Mouse (Mus musculus) forebrain, embryonic 12.5 days (tissue): ENCODE measurements at regions not wholly inside any gene's neighbourhood (a gene's known extent, or its start where the extent isn't known, plus 50 kb on each side); places are given as distances from the start of the nearest gene placed in this dataset.

Experiments
- ATAC-seq: fragments of 200-750 bp; cut with Nextera tagmentation; 2 replicates; pipeline ENCODE4 v1.8.0; 2017; ENCODE audit warnings: moderate TSS enrichment; ENCODE audit not compliant: low FRiP score
- H3K27ac ChIP-seq: fragments of 300-500 bp; sonication (generic); 2 replicates; pipeline ENCODE4 v1.5.1; 2016; ENCODE audit warnings: mild to moderate bottlenecking
- H3K27me3 ChIP-seq: fragments of 300-500 bp; sonication (generic); 2 replicates; pipeline ENCODE4 v1.6.1; 2016; ENCODE audit warnings: mild to moderate bottlenecking
- H3K36me3 ChIP-seq: fragments of 300-500 bp; sonication (generic); replicated peaks from 2 replicates; pipeline ENCODE4 v1.6.1; 2016; ENCODE audit warnings: mild to moderate bottlenecking
- H3K4me1 ChIP-seq: fragments of 300-500 bp; sonication (generic); 2 replicates; pipeline ENCODE4 v1.6.1; 2016
- H3K4me2 ChIP-seq: fragments of 300-500 bp; sonication (generic); 2 replicates; pipeline ENCODE4 v1.6.1; 2016; ENCODE audit warnings: mild to moderate bottlenecking, moderate library complexity
- H3K4me3 ChIP-seq: fragments of 300-500 bp; sonication (generic); replicated peaks from 2 replicates; pipeline ENCODE4 v1.5.1; 2016; ENCODE audit warnings: mild to moderate bottlenecking
- H3K9ac ChIP-seq: fragments of 300-500 bp; sonication (generic); 2 replicates; pipeline ENCODE4 v1.6.1; 2016; ENCODE audit warnings: mild to moderate bottlenecking
- H3K9me3 ChIP-seq: fragments of 300-500 bp; sonication (generic); 2 replicates; pipeline ENCODE4 v1.6.1; 2016
- WGBS: fragments of 180-500 bp; shearing (Covaris S2); methylation state at CpG from one replicate; pipeline ENCODE4 v1.1.7; 2016; 5-methylcytosine and 5-hydroxymethylcytosine counted together

DNA sequence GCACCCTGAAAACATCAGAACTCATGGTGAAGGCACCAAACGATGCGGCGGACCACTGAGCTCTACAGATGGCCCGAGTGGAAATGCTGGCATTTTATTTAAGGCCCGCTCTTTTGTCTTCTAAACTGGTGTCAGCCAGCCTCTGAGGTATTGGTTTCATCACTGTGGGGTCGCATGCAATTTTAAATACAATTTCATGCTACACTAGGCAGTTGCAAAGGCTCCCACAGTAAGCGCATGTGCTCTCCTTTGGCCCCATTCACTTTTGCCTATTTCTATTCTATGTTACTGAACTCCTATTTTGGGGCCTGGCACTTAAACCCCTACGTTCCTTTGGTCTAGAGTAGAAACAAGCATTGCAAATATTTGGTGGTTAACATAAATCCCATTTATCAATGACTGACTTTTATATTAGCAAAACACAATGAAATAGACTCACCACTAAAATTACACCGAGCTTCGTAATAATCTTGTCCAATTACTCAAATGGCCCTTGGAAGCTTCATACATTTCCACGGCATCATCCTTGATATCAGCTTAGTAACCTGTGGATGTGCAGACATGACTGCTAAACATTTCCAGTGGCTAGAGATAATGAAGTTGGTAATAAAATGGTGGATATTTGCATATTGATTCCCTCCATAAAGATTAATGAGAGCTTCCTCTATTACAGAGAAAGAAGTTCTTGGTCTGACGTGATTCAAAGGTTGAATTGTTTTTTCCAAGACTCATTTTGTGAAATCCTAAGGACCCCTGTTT, 81.1 kb upstream of the Plxnc1 start:
- Histone ChIP-seq H3K4me1 (no peaks in the 10 kb centered on the region), H3K4me3 (no peak overlapping the region), H3K9me3 (0 out of 2 replicates have a peak, but pooled peaks cover 2% of the 10 kb centered on the region), H3K27ac (no peak overlapping the region), H3K36me3 (no peaks in the 10 kb centered on the region), H3K9ac (no peak overlapping the region), H3K4me2 (no peak overlapping the region), H3K27me3 (no peaks in the 10 kb centered on the region)
- ATAC-seq: no peak
- WGBS: 80% methylated on average over 12 of the region's 12 CpGs

DNA sequence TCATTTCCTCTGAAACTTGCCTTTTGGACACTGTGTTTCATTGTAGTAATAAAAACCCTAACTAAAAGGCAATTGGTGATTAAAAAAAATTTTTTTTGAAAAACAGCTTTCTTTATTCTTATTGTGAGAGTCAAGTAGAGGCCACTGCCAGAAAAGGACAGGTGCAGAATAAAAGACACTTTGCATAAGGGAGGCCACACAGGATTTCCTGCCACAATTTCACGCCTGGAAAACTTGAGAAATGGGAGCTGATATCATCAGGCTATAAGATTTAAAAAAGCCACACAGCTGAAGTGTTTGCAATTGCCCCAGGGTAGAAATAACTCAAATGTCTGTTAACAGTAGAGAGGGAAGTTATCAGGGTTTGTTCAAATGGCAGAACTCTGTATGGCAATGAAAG, 76.6 kb upstream of the Plxnc1 start:
- no peak overlapping the region for H3K4me2 ChIP-seq
- H3K9ac ChIP-seq: no peak overlapping the region
- WGBS: 70% methylated on average over 1 of the region's 1 CpGs
- H3K27ac ChIP-seq: no peak overlapping the region
- no peaks in the 10 kb centered on the region for H3K4me1 ChIP-seq
- H3K36me3 ChIP-seq: no peaks in the 10 kb centered on the region
- H3K4me3 ChIP-seq: no peak overlapping the region
- ATAC-seq: no peak
- H3K27me3 ChIP-seq: peaks cover 6% of the 10 kb centered on the region; the same call in 1 of the 2 replicates
- H3K9me3 ChIP-seq: 0 out of 2 replicates have a peak, but pooled peaks cover 2% of the 10 kb centered on the region

DNA sequence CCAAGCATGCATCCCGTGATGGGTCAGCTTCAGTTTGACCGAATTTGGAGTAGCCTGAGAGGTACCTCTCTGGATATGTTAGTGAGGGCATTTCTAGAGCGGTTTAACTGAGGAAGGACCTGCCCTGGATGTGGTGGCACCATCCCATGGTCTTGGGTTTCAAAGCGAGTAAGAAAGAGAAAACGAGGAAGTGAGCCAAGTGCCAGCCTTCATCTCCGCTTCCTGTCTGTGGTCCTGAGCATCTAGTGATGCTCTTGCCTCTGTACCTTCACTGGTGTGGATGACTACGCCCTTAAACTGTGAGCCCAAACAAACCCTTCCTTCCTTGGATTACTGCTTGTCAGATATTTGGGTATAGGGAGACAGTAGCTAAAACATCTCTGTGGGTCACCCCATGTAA, 72.3 kb upstream of the Plxnc1 start:
- no peaks in the 10 kb centered on the region for H3K36me3 ChIP-seq
- no peaks in the 10 kb centered on the region for H3K4me1 ChIP-seq
- no peak overlapping the region for H3K9ac ChIP-seq
- ATAC-seq: no peak
- H3K27ac ChIP-seq: no peak overlapping the region
- H3K4me2 ChIP-seq: no peak overlapping the region
- no peak overlapping the region for H3K4me3 ChIP-seq
- no peaks in the 10 kb centered on the region for H3K9me3 ChIP-seq
- WGBS: 92% methylated on average over 7 of the region's 7 CpGs
- peaks cover 6% of the 10 kb centered on the region; the same call in 1 of the 2 replicates for H3K27me3 ChIP-seq

- Histone ChIP-seq H3K9ac (no peak overlapping the region), H3K36me3 (no peaks in the 10 kb centered on the region), H3K27me3 (peaks cover 6% of the 10 kb centered on the region; the same call in 1 of the 2 replicates), H3K27ac (no peak overlapping the region), H3K4me2 (no peak overlapping the region), H3K4me1 (no peaks in the 10 kb centered on the region), H3K9me3 (no peaks in the 10 kb centered on the region), H3K4me3 (no peak overlapping the region)
- no peak for ATAC-seq
- 82% methylated on average over 9 of the region's 9 CpGs for WGBS
Measured at GRCm38 (mm10) chr10:95015298-95015951, 70.8 kb upstream of the Plxnc1 start.

GRCm38 (mm10) chr10:95013946-95014345, 69.3 kb upstream of the Plxnc1 start:
- Histone ChIP-seq H3K9me3 (no peaks in the 10 kb centered on the region), H3K27me3 (no peaks in the 10 kb centered on the region), H3K36me3 (no peaks in the 10 kb centered on the region), H3K4me3 (no peak overlapping the region), H3K9ac (no peak overlapping the region), H3K27ac (no peak overlapping the region), H3K4me1 (no peaks in the 10 kb centered on the region), H3K4me2 (no peak overlapping the region)
- ATAC-seq: no peak
- 84% methylated on average over 4 of the region's 4 CpGs for WGBS

GRCm38 (mm10) chr10:95013213-95013915, 68.7 kb upstream of the Plxnc1 start:
- Histone ChIP-seq H3K4me1 (no peaks in the 10 kb centered on the region), H3K9me3 (no peaks in the 10 kb centered on the region), H3K36me3 (no peaks in the 10 kb centered on the region), H3K4me3 (no peak overlapping the region), H3K27ac (no peak overlapping the region), H3K9ac (no peak overlapping the region), H3K4me2 (no peak overlapping the region), H3K27me3 (no peaks in the 10 kb centered on the region)
- 92% methylated on average over 11 of the region's 11 CpGs for WGBS
- ATAC-seq: no peak

- Histone ChIP-seq H3K36me3 (no peaks in the 10 kb centered on the region), H3K9ac (no peak overlapping the region), H3K4me3 (no peak overlapping the region), H3K27me3 (no peaks in the 10 kb centered on the region), H3K27ac (no peak overlapping the region), H3K9me3 (no peaks in the 10 kb centered on the region), H3K4me1 (no peaks in the 10 kb centered on the region), H3K4me2 (no peak overlapping the region)
- ATAC-seq: no peak
- WGBS: 95% methylated on average over 6 of the region's 6 CpGs
Measured at GRCm38 (mm10) chr10:95010333-95010732, 65.7 kb upstream of the Plxnc1 start.

DNA sequence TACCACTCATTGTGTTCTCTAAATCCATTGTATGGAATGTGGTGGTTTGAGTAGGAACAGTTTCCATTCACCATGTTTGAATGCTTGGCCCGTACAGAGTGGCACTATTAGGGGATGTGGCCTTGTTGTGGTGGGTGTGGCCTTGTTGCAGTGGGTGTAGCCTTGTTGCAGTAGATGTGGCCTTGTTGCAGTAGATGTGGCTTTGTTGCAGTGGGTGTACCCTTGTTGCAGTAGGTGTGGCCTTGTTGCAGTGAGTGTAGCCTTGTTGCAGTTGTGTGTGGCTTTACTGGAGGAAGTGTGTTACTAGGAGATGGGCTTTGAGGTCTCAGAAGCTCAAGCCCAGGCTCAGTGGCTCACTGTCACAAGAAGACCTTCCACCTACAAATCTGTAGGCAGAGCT, 64.4 kb upstream of the Plxnc1 start:
- Histone ChIP-seq H3K4me1 (no peaks in the 10 kb centered on the region), H3K4me2 (no peak overlapping the region), H3K9ac (no peak overlapping the region), H3K36me3 (no peaks in the 10 kb centered on the region), H3K27me3 (no peaks in the 10 kb centered on the region), H3K27ac (no peak overlapping the region), H3K9me3 (no peaks in the 10 kb centered on the region), H3K4me3 (no peak overlapping the region)
- WGBS: 77% methylated on average over 1 of the region's 1 CpGs
- ATAC-seq: no peak

- Histone ChIP-seq H3K9me3 (no peaks in the 10 kb centered on the region), H3K9ac (no peak overlapping the region), H3K27ac (no peak overlapping the region), H3K4me2 (no peak overlapping the region), H3K4me3 (no peak overlapping the region), H3K36me3 (no peaks in the 10 kb centered on the region), H3K4me1 (no peaks in the 10 kb centered on the region), H3K27me3 (no peaks in the 10 kb centered on the region)
- no peak for ATAC-seq
- 85% methylated on average over 9 of the region's 9 CpGs for WGBS
Measured at GRCm38 (mm10) chr10:95004065-95004763, 59.6 kb upstream of the Plxnc1 start.

DNA sequence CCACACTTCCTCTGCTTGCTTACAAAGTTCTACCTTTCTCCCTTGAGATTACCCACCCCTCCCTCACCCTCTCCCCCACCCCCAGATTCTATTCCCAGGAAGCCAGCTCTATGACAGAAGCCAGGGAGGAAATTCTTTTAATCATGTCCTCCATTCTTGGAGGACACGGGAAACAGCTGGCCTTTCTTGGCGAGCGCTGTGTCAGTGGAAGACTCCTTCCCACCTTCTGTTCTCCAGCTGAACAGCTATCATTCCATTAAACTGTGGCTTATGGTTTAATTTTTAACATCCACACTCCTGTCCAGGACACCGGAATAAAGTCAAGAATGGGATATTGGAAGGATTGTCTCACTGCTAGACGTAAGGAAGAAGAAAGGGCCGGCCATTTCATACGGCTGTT, 59.0 kb upstream of the Plxnc1 start:
- Histone ChIP-seq H3K4me1 (no peaks in the 10 kb centered on the region), H3K4me3 (no peak overlapping the region), H3K9ac (no peak overlapping the region), H3K27ac (no peak overlapping the region), H3K4me2 (no peak overlapping the region), H3K9me3 (no peaks in the 10 kb centered on the region), H3K36me3 (no peaks in the 10 kb centered on the region), H3K27me3 (no peaks in the 10 kb centered on the region)
- no peak for ATAC-seq
- 91% methylated on average over 7 of the region's 7 CpGs for whole genome bisulfite sequencing

- no peak overlapping the region for H3K9ac ChIP-seq
- 81% methylated on average over 6 of the region's 6 CpGs for WGBS
Measured at GRCm38 (mm10) chr10:95001650-95002049, 57.0 kb upstream of the Plxnc1 start.

DNA sequence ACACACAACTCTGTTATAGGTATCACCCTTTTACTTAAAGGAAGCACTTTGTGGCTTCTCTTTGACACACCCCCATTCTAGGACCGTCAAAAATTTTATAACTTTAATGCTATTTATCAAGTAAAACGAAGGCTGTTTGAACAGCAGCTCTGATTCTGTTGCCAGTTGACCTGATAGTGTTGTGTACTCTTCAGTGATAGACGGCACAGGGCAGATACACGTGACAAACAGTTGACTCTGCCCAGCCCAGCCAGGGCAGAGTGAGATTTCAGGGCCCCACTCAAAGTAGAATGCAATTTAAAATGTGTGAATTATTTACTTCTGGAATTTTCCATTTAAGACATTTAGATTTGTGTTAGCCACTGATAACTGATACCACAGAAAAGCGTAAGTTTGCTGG, 55.1 kb upstream of the Plxnc1 start:
- H3K4me1 ChIP-seq: no peaks in the 10 kb centered on the region
- H3K4me3 ChIP-seq: no peak overlapping the region
- no peaks in the 10 kb centered on the region for H3K36me3 ChIP-seq
- WGBS: 91% methylated on average over 5 of the region's 5 CpGs
- no peak overlapping the region for H3K9ac ChIP-seq
- no peak overlapping the region for H3K4me2 ChIP-seq
- H3K27me3 ChIP-seq: no peaks in the 10 kb centered on the region
- H3K9me3 ChIP-seq: no peaks in the 10 kb centered on the region
- no peak overlapping the region for H3K27ac ChIP-seq
- no peak for ATAC-seq

More at GRCm38 (mm10) chr10:95001650-95002049, 57.0 kb upstream of the Plxnc1 start:
- H3K27ac ChIP-seq: no peak overlapping the region
- H3K27me3 ChIP-seq: no peaks in the 10 kb centered on the region
- no peaks in the 10 kb centered on the region for H3K36me3 ChIP-seq
- H3K4me2 ChIP-seq: no peak overlapping the region
- ATAC-seq: no peak
- H3K9me3 ChIP-seq: no peaks in the 10 kb centered on the region
- no peak overlapping the region for H3K4me3 ChIP-seq
- no peaks in the 10 kb centered on the region for H3K4me1 ChIP-seq
